Mouse (Mus musculus): Measurements from ENCODE around the gene Pomgnt1.
A peak's percentile ranks its signal among the peaks of the same experiment; 100 is the strongest.

Gene Pomgnt1

DNA sequence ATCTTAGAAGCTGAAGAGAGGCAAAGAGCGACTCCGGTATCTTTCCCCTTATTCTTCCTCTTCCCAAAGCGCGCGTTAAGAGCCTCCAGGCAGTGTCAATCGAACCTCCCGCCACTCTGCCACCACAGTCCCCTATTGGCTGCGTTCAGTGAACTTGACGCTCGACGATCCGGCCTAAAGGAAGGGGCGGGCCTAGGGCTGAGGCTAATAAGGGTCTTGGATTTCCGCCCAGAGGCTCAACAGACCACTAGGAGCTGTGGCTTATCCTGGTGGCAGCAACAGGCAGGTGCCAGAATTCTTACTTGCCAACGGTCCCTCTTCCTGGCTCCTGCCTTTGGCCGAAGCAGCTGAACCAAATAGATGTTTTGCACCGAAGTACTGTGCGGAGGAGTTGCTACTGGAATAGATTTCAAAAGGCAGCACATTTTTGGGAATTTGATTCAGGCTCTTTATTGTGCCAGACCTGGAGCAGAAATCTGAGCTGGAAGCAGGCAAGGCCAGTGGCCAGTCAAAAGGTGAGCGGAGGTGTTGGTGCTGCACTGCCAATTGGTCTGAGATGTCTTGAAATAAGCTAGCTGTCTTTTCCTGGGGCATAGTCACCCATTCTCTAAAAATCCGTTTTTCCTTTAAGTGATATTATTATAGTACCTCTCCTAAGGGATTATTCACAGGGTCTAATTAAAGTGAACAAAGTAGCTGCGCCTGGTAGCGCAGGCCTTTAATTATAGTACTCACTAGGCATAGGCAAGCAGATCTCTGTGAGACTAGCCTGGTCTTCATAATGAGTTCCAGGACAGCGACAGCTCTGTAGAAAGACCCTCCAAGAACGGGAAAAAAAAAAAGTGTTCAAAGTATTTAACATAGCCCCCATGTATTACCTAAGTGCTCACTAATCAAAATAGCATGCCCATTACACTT, at the start of gene Pomgnt1, which contains the start of gene Rad54l:
TSS of gene Pomgnt1 (plus strand) at position 239 of the 918 bp plus-strand sequence.
TSS of gene Rad54l (minus strand) at position 89 of the 918 bp plus-strand sequence.
- DNase-seq (ENCODE audit: low spot score): peak; percentile 90

DNA sequence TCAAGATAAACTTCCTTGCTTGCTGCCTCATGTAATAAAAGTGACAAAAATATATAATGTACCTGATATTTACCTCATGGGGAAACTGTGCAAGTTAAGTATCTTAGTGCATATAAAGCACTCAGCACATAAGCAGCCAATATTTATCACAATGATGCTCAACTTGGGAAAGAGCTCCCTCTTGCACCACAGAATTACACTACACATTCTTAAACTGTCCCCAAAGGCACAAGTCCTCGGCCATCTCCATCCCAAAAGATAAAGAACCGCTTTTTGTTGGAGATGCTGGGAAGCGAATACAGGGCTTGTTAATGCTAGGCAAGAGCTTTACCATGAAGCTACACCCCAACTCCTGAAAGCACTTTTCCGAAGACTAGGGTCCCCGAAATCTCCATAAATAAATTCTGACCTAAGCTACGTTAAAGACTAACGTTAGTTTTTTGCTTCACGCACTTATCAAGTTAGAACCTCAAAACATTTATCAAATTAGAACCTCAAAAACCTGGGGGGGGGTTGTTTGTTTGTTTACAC, 49.4 kb upstream of the Pomgnt1 start:
- DNase-seq (ENCODE audit: low spot score): no peak

DNA sequence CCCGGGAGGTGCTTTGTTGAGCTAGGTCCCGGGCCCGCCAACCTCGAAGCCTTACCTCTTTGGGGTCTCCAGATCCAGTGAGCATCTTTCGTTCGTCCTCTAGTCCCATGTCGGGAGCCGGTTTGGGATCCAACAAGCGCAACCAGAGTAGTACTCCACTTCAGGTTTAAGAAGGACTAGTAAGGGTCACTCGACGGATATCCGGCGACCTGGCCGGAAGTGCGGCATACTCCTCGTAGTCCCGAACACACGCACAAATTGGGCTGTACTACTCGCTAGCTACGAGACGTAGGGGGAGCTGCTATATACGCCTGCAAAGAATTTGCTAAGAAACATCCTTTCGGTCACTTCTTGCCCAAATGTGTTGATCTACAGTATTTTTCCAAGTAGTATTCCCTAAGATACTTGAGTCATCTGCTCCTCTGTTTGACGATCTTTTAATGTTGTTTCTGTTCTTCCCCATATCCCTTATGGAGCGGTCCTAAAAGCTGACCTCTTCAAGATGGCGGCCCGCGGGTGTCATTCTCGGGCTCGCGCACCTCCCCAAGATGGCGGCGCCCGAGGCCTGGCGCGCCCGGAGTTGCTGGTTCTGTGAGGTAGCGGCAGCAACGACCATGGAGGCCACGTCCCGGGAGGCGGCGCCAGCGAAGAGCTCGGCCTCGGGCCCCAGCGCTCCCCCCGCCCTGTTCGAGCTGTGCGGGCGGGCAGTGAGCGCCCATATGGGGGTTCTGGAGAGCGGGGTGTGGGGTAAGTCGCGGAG, 48.6 kb upstream of the Pomgnt1 start, which contains the start of the genes Uqcrh and Lrrc41:
TSS of gene Uqcrh (minus strand) at position 211 of the 760 bp plus-strand sequence.
TSS of gene Lrrc41 (plus strand) at position 409 of the 760 bp plus-strand sequence.
- DNase-seq (ENCODE audit: low spot score): peak; percentile 92

DNA sequence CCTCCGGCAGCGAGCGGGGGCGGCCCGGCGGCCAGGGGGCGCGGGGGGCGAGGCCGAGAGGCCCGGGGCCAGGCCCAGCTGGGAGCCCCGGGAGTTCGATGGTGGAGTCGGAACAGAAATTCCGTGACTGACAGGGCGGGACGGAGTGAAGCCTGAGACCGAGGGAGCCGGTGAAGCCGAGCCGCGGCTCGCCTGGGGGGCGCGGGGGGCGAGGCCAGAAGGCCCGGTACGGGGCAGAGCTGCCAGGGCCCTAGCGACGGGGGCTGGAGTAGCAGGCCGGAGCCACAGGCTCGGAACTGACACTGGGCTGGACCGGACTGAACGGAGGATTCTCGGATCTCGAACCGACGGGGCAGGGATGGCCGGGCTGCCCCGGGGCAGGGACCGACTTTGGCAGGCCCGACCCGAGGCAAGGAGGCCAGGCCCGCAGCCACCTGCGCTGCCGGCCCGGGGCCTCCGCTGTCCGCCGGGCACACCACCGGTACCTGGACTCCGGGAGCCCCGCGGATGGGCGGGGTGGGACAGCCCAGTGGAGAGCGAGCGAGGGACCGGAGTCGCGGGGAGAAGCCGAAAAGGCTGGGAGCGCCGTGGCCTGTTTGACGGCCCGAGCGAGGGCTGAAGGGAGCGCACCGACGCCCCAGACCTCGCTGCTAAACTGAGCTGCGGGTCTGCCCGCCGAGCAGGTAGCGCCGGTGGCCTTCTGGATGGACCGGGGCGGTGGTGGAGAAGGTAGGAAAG, 47.8 kb upstream of the Pomgnt1 start:
- DNase-seq (ENCODE audit: low spot score): peak; percentile 84

DNA sequence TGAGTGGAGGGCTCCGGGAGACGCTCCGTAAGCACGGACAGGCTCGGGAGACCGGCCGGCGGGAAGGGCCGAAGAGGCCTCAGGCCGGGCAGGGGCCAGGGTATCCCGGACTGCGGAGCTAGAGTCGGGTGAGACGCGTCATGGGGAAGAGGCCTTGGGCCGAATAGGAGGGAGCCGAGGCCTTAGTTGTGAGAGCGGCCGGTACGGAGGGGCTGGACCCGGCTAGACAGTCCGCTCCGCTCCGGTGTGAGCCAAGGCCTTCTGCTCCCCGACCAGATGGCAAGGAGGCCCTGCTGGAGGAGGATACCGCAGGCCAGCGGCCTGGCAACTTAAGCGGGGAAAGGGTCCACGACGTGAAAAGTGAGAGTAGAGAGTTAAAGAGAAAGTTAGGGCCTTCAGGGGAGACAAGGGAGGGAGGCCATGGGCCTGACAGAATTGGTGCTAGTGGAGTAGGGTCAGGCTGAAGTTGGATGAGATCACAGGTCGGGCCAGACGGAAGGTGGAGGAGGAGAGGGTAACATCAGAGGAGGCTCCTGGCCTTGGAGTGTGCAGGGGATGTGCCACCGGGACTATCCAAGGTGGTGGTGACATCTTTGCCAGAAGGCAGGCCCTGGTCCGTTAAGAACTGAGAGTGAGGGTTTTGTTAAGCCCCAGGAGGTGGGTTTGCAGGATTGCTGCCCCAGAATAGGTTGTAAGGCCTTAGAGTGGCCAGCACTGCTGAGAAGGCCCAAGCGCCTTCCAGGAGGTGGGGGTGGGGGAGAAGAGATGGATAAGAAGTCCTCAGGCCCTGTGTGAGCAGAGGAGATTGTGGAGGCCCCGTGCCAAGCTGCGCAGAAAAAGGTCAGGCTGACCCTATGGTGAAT, 47.0 kb upstream of the Pomgnt1 start:
- peak; percentile 81 for DNase-seq (ENCODE audit: low spot score)

DNA sequence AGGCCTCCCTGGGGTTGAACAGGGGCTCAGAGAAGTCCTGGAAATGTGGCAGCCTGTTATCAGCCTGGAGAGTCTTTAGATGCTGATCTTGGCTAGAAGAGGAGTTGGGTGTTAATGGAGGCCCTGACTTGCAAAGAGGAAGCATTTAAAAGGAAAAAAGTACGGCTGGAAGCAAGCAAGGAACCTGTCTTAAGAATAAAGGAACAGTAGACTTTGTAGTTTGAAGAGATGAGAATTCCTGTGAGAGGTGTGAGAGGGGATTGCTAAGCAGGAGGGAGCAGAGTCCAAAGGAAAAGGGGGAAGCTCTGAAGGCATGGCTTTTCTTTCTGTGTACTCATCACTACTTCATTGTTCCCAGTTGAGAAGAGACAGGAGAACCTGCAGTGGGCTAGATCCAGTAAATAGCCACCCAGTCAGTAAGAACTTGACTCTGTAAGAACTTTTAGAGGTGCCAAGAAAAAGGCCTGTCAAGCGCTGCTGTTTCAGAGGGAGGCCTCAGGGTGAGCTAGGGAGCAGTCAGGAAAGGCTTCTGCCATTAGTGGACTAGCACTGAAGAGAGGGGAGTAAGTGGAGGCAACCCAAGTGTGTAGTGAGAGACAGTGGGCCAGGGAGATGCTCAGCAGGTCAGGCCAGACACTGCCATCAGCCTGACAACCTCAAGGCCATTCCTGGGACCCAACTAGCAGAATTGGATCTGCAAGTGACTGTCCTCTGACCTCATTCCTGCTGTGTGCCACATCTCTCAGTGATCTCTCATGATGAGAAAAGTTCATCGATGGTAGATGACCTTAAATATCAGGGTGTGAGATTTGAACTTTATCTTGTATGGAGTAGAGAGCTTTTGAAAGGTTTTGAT, 46.2 kb upstream of the Pomgnt1 start:
- DNase-seq (ENCODE audit: low spot score): no peak

DNA sequence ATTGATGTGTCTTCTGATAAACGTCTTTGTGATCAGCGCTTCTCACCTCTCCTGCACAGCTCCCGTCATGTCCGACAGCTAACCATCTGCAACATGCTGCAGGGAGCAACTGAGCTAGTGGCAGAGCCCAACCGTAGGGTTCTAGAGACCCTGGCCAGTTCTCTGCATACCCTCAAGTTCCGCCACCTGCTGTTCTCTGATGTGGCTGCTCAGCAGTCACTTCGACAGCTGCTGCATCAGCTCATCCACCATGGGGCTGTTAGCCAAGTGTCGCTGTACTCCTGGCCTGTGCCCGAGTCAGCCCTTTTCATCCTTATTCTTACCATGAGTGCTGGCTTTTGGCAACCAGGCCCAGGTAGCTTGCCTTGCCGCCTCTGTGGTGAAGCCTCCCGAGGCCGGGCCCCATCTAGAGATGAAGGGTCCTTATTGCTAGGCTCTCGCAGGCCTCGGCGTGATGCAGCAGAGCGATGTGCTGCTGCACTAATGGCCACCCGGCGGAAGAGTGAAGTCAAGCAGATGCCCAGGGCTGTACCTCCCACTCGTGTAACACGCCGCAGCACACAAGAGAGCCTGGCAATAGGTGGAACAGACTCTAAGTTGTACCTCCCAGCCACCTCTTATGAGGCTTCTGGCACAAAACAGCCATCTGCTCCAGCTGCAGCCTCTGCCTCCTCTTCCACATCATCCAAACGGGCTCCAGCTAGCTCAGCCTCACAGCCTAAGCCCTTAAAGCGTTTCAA, 35.0 kb upstream of the Pomgnt1 start:
- no peak for DNase-seq (ENCODE audit: low spot score)

DNA sequence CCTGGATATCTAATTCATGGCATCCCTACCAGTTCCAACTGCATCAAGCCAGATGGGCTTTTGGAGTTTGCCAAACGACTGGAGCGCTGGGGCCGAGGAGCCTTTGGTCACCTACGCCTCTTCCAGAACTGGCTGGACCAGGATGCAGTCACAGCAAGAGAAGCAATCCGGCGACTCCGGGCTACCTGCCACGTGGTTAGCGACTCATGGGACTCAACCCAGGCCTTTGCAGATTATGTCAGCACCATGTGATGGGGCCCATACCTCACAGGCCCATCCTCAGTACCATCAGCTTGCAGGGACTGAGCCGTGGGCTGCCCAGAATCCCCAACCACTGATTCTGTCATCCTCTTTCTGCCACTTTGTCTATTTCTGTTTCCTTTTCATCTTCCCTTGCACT, 27.3 kb upstream of the Pomgnt1 start:
- DNase-seq (ENCODE audit: low spot score): no peak

DNA sequence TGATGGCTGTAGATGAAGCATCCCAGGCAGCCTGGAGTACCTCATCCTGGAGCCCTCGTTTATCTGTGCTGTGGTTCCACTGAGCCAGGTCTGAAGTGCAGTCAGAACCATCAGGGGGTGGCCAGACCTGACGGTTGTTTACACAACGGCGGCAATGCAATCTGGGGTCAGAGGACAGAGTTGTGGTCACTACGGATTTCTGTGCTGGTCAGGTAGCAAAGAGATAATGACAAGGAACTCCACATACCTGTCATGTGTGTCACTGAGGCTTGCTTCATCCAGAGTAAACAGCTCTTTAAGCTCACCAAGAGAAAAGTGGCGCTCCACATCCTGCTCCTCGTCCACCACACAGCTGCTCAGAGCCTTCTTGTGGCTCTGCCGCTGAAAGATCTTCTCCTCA, 26.4 kb upstream of the Pomgnt1 start:
- no peak for DNase-seq (ENCODE audit: low spot score)

DNA sequence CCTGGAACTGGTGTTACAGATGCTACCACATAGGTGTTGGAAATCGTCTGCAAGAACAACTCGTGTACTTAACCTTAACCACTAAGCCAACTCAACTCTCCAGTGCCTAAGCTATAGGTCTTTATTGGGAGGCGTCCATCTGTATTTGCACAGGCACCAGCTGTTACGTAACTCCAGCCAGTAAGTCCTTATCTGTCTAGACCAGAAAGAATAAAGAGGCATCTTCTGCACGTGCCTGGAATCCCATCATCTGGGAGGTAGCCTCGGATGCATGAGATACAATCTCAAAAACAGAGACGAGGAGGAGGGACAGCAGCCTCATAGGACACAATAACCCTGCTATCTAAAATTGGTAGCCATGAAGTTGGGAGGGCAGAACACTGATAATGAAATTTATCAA, 22.7 kb upstream of the Pomgnt1 start:
- DNase-seq (ENCODE audit: low spot score): no peak

DNA sequence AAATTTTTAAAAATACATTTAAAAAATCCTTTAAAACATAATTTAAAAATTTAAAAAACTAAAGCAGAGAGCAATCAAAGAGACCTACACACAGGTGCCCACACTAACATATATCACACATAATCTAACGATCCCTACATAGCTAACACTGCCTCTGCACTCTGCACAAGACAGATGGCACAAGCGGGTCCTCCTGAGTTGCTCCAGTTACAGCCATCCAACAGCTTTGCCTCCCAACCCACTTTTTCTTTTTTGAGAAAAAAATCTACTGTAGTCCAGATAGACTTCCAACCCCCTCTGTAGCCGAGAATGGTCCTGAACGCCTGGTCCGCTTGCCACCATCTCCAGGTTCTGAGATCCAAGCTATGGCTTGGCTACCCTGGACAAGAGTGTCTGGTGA, 18.4 kb upstream of the Pomgnt1 start:
- DNase-seq (ENCODE audit: low spot score): no peak

DNA sequence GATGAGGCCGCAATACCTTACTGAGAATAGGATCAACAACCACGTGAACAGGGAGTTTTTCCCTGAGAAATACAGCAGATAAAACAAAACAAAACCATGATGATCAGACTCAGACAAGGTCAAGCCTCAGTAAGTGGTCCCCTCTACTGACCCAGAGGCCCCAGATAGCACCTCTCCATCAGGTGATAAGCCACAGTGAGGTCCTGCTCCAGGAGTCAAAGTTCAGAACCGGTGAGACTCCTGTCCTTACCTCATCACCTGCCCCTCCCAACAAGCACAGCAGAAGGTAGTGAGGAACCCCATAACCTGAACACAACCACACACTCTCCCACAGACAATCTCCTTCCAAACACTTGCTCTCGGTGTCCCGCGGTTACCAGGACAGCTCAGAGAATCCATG, 12.9 kb upstream of the Pomgnt1 start:
- no peak for DNase-seq (ENCODE audit: low spot score)

DNA sequence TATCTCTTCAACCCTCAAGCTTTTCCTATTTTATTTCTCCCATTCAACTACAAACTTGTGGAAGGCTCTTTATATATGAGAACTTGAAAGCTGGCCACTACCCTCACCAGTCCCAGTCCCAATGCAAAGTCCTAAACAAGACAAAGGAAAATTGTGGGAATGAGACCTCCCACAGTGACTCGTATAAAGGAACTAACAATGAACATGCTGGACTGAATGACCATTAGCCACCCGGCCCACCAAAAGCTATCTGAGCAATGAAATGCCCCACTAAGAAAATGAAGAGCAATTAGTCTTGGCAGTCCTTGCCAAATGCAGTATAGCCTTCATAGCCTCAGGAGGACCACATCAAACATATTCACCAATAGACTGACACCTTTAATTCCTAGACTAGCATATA, 12.2 kb upstream of the Pomgnt1 start:
- no peak for DNase-seq (ENCODE audit: low spot score)

DNA sequence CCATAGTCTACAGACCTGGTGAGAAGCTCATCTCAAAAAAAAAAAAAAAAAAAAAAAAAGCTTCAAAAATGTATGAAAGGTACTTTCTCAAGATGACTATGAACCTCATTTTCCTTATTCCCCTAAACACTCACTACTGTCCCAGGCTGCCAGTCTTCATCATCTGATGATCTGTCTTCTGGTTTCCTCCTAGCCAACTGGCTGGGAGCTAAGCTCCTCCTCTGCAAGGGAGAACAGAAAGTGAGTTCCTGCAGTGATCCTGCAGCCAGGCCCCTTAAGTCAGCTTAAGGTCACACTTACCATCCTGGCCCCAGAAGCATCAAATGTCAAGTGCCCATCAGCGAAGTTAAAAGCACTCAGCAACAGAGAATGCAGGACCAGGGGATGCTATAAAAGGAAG, 878 bp upstream of the Pomgnt1 start:
- no peak for DNase-seq (ENCODE audit: low spot score)

DNA sequence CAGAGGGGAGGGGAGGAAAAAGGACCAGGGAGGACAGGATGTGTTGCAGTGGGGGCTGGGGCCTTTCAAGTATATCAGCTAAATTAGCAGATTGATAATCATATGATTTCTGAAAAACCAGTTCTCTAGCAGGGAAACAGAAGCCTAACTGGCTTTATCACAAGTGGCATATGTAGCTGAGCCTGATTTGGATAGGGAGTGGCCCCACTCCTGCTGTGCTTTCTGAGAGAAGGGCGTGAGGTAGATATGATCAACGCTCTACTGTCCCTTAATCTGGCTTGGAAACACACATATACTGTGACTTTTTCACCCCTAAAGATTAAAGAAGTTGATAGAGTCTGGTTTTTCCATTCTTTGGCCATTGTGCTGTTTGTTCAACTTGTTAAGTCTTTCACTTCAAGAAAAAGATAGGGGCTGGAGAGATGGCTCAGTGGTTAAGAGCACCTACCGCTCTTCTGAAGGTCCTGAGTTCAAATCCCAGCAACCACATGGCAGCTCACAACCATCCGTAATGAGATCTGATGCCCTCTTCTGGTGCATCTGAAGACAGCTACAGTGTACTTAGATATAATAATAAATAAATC, 2.3 kb downstream of the Pomgnt1 start:
- no peak for DNase-seq (ENCODE audit: low spot score)

DNA sequence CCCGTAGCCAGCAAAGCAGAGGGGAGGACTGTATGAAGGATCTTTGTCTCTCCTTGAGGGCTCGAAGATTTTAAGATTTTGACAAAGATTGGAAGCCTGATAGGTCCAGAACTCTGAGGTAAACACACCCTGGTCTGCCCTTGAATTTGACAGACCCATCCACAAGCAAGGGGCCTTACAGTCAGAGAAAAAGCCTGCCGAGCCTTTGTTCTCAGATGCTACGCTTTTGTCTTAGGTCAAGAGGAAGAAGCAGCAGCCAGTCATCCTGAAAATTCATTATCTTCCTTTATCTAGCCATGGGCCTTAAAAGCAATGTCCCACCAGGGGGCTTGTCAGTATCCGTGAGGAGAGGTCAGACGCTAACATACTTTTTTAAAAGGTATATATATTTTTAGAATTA, 4.3 kb downstream of the Pomgnt1 start:
- DNase-seq (ENCODE audit: low spot score): no peak

DNA sequence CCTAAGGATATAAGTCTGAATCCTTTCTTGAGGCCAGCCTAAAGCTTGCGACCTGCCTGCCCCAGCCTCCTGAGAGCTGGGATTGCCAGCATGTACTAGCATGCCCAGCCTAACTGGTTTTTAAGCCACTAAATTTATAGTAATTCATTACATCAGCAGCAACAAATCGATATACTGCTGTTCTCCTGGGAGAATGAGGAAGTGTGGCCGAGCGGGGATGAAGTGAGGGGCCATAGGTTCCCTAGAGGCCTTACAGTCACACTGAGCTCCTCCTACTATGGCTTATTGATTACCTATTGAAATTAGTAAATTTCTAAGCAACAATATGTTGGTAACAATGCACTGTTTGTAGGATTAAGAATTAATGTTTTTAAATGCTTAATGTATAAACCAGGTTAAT, 9.5 kb downstream of the Pomgnt1 start:
- no peak for DNase-seq (ENCODE audit: low spot score)

DNA sequence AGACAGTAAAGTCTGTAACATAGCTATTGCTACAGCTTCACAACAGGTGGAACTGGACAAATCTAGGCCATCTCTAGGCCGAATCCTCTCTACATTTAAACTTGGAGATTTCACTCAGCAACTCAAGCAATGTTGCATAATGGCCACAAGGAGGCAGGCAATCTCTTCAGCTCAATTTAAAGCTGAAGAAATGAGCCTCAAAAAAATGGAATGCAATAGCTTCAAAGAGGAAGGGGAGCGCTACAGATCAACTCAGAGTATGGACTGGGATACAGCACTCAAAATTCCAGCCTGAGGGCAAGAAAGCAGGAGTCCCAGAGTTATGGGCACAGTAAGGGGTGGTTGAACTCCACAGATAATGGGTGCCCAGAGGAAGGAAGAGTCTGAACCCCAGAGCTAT, 11.3 kb downstream of the Pomgnt1 start:
- DNase-seq (ENCODE audit: low spot score): no peak

DNA sequence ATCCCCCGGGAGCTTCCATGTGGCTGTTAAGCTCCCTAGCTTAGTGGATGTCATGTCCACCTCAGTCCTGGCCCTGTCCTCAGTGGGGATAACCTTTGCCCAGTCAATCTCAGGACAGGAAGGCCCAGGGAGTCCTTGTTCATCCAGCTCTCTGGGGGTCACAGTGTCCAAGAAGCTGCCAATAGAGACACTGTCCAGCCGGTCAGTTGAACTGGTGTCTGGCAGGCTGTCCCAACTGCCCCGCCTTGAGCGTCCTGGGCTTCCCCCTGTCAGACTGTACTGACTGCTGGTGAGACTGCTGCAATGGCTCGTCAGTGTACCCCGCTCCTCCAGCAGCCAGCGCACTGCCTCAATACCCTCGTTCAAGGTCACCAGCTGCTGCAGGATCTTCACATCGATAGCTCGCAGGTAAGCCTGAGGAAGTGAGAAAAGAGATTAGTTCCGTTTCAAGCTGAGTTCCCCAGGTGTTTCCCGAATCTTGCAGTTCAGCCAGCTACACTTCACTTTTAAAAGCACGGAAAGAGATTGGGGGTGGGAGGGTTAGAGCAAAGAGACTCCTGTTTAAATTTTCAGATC, 13.9 kb downstream of the Pomgnt1 start:
- no peak for DNase-seq (ENCODE audit: low spot score)
